Mouse (Mus musculus): Measurements from ENCODE around the gene Igsf9.

GRCm38 (mm10) chr1:172457196-172457595 is 24.4 kb upstream of the Igsf9 start:
- no peak for TF ChIP-seq CTCF (IDR thresholded peaks at IDR 0.05; ENCODE audit: low read depth)
- no peak for TF ChIP-seq EP300 (IDR thresholded peaks at IDR 0.05; ENCODE audit: low read depth)
